Mouse (Mus musculus): Measurements from ENCODE around the gene Bcl6. TPM values are rescaled to one million over a fixed set of nuclear protein-coding genes. Genes with fewer than 3 reads are reported as not detected.

The Bcl6 gene
- total and polyA plus RNA-seq, 2 experiments from 2014 or later: 0.25 to 2.8 TPM

GRCm38 (mm10) chr16:23986176-23986575, 2.5 kb downstream of the Bcl6 start:
- H3K9ac ChIP-seq (replicated peaks; ENCODE audit: low read depth, low read length): peak overlapping the region; percentile 99; the same call in 1 of the 2 replicates
- H3K4me2 ChIP-seq (ENCODE audit: low read depth, low read length): peak overlapping the region; percentile 97
- H3K36me3 ChIP-seq (replicated peaks; ENCODE audit: control insufficient read depth, insufficient read depth, low read length): no peaks in the 10 kb centered on the region
- peaks cover 19% of the 10 kb centered on the region for H3K4me1 ChIP-seq (ENCODE audit: control insufficient read depth, insufficient read depth)
- no peaks in the 10 kb centered on the region for H3K27me3 ChIP-seq (ENCODE audit: control insufficient read depth, insufficient read depth, low read length)
- TF ChIP-seq EP300 (IDR thresholded peaks at IDR 0.05; ENCODE audit: low read depth) (no peak), CTCF (IDR thresholded peaks at IDR 0.05; ENCODE audit: low read depth) (no peak)
- H3K9me3 ChIP-seq (replicated peaks; ENCODE audit: control insufficient read depth, low read length): no peaks in the 10 kb centered on the region
- ATAC-seq (ENCODE audit: insufficient read depth, low read depth): no peak
- H3K27ac ChIP-seq (ENCODE audit: low read depth): peak overlapping the region; percentile 100
- peak; percentile 58 for DNase-seq (ENCODE audit: low spot score)
- H3K4me3 ChIP-seq (ENCODE audit: low read depth, low read length): peak overlapping the region; percentile 76
- 8% methylated on average over 3 of the region's 3 CpGs for WGBS

DNA sequence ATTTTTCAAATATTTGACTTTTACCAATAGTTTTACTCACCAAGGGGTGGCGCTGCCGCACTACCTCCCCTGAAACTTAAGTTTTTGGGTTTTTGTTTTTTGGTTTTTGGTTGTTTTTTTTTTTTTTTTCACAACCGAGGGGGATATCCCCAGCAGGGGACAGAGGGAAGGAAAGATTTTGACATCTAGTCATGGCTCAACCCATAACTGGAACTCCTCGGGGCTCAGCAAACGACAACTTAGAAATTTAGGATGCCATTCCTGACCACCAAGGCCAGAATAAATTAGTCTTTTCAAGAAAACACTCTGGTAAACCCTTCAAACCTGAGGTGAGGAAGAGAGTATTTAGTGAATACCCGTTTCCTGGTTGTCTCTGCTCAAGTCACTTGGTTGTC, 3.2 kb downstream of the Bcl6 start:
- Histone ChIP-seq H3K9me3 (replicated peaks; ENCODE audit: control insufficient read depth, low read length) (no peaks in the 10 kb centered on the region), H3K27me3 (ENCODE audit: control insufficient read depth, insufficient read depth, low read length) (no peaks in the 10 kb centered on the region), H3K36me3 (replicated peaks; ENCODE audit: control insufficient read depth, insufficient read depth, low read length) (no peaks in the 10 kb centered on the region), H3K4me2 (ENCODE audit: low read depth, low read length) (peak overlapping the region; percentile 97), H3K27ac (ENCODE audit: low read depth) (peak overlapping the region; percentile 100), H3K9ac (replicated peaks; ENCODE audit: low read depth, low read length) (no peak overlapping the region), H3K4me3 (ENCODE audit: low read depth, low read length) (peak overlapping the region; percentile 76), H3K4me1 (ENCODE audit: control insufficient read depth, insufficient read depth) (peaks cover 19% of the 10 kb centered on the region)
- ATAC-seq (ENCODE audit: insufficient read depth, low read depth) (no peak), DNase-seq (ENCODE audit: low spot score) (peak; percentile 57)
- WGBS: 4% methylated on average over 6 of the region's 6 CpGs
- TF ChIP-seq EP300 (IDR thresholded peaks at IDR 0.05; ENCODE audit: low read depth) (no peak), CTCF (IDR thresholded peaks at IDR 0.05; ENCODE audit: low read depth) (peak; percentile 50)

DNA sequence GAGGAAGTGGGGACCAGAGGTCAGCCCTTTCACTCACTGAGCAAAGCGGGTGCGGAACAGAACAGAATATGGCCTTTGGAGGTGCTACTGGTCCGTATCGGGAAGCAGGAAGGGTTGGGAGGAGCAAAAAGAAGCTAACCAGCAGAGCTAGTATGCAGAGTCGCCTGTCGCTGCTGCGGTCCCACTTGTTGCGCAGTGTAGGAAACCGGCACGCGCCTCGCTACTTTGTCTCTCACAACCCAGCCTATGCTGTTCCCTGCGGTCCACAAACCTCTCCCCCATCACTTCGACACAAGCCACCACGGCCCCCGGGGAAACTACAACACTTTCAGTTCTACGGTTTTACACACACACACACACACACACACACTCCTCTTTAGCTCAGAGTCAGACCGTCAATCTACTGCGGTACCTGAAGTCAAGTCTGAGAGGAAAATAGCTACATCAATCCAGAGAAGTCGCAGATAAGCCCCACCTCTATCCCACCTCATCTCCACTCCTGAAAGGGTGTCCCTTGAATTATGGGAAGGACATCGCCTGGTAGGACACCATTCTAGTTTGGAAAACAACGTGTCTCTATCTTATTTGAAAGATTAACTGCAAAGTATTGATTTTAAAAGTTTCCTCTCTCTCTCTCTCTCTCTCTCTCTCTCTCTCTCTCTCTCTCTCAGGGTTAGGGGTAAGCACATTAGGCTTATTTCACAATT, 3.7 kb downstream of the Bcl6 start:
- H3K27ac ChIP-seq (ENCODE audit: low read depth): peak overlapping the region; percentile 100
- peak overlapping the region; percentile 76 for H3K4me3 ChIP-seq (ENCODE audit: low read depth, low read length)
- no peaks in the 10 kb centered on the region for H3K27me3 ChIP-seq (ENCODE audit: control insufficient read depth, insufficient read depth, low read length)
- H3K9me3 ChIP-seq (replicated peaks; ENCODE audit: control insufficient read depth, low read length): no peaks in the 10 kb centered on the region
- TF ChIP-seq CTCF (IDR thresholded peaks at IDR 0.05; ENCODE audit: low read depth) (no peak), EP300 (IDR thresholded peaks at IDR 0.05; ENCODE audit: low read depth) (no peak)
- H3K9ac ChIP-seq (replicated peaks; ENCODE audit: low read depth, low read length): peak overlapping the region; percentile 74
- peaks cover 19% of the 10 kb centered on the region for H3K4me1 ChIP-seq (ENCODE audit: control insufficient read depth, insufficient read depth)
- WGBS: 1% methylated on average over 22 of the region's 22 CpGs
- no peaks in the 10 kb centered on the region for H3K36me3 ChIP-seq (replicated peaks; ENCODE audit: control insufficient read depth, insufficient read depth, low read length)
- peak overlapping the region; percentile 97 for H3K4me2 ChIP-seq (ENCODE audit: low read depth, low read length)
- ATAC-seq (ENCODE audit: insufficient read depth, low read depth) (peak; percentile 6; the same call in 1 of the 2 replicates), DNase-seq (ENCODE audit: low spot score) (peak; percentile 74)

GRCm38 (mm10) chr16:23984183-23984582, 4.5 kb downstream of the Bcl6 start:
- peak; percentile 93 for DNase-seq (ENCODE audit: low spot score)
- peak overlapping the region; percentile 74 for H3K9ac ChIP-seq (replicated peaks; ENCODE audit: low read depth, low read length)
- H3K4me3 ChIP-seq (ENCODE audit: low read depth, low read length): peak overlapping the region; percentile 76
- peaks cover 19% of the 10 kb centered on the region for H3K4me1 ChIP-seq (ENCODE audit: control insufficient read depth, insufficient read depth)
- WGBS: under 1% methylated on average over 22 of the region's 22 CpGs
- no peaks in the 10 kb centered on the region for H3K9me3 ChIP-seq (replicated peaks; ENCODE audit: control insufficient read depth, low read length)
- no peaks in the 10 kb centered on the region for H3K27me3 ChIP-seq (ENCODE audit: control insufficient read depth, insufficient read depth, low read length)
- ATAC-seq (ENCODE audit: insufficient read depth, low read depth): peak; percentile 45
- H3K36me3 ChIP-seq (replicated peaks; ENCODE audit: control insufficient read depth, insufficient read depth, low read length): no peaks in the 10 kb centered on the region
- H3K4me2 ChIP-seq (ENCODE audit: low read depth, low read length): peak overlapping the region; percentile 97
- peak; percentile 98 for TF ChIP-seq CTCF (IDR thresholded peaks at IDR 0.05; ENCODE audit: low read depth)
- TF ChIP-seq EP300 (IDR thresholded peaks at IDR 0.05; ENCODE audit: low read depth): no peak
- peak overlapping the region; percentile 100 for H3K27ac ChIP-seq (ENCODE audit: low read depth)

DNA sequence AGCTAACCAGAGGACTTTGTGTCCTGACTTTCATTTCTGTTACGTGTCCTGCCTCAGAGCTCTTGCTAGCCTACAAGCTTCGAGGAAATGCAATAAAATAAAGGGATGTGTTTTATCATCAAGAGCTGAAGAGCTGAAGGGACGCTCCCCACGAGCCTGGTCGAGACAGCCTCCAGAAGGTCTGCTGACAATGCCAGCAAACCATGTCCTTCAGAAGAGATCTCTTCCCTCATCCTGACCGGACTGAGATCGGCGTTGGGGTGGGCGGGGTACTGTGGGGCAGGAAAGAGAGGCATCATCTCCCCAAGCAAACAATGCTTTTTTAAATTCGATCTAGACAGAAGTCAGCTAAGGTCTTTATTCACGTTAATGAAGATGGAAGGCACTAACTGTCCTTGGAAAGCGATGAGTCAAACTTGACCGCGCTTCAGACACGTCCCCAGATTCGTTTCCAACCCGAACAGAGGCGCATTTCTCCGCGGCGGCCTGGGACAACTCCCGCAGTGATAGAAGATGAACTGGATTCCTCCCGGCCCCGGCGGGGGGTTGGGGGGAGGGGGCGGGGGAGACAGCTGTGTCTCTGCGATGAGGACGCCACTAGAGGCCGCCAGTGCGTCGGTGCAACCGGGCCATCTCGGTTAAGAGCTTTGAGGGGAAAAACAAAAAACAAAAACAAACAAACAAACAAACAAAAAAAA, 5.6 kb downstream of the Bcl6 start:
- Histone ChIP-seq H3K4me3 (ENCODE audit: low read depth, low read length) (peak overlapping the region; percentile 62), H3K9me3 (replicated peaks; ENCODE audit: control insufficient read depth, low read length) (no peaks in the 10 kb centered on the region), H3K27me3 (ENCODE audit: control insufficient read depth, insufficient read depth, low read length) (no peaks in the 10 kb centered on the region), H3K27ac (ENCODE audit: low read depth) (peak overlapping the region; percentile 81), H3K4me1 (ENCODE audit: control insufficient read depth, insufficient read depth) (peaks cover 19% of the 10 kb centered on the region), H3K36me3 (replicated peaks; ENCODE audit: control insufficient read depth, insufficient read depth, low read length) (no peaks in the 10 kb centered on the region), H3K9ac (replicated peaks; ENCODE audit: low read depth, low read length) (peak overlapping the region; percentile 57), H3K4me2 (ENCODE audit: low read depth, low read length) (peak overlapping the region; percentile 97)
- ATAC-seq (ENCODE audit: insufficient read depth, low read depth) (no peak), DNase-seq (ENCODE audit: low spot score) (peak; percentile 73)
- TF ChIP-seq CTCF (IDR thresholded peaks at IDR 0.05; ENCODE audit: low read depth): peak; percentile 47
- no peak for TF ChIP-seq EP300 (IDR thresholded peaks at IDR 0.05; ENCODE audit: low read depth)
- under 1% methylated on average over 33 of the region's 33 CpGs for WGBS
